Mouse (Mus musculus) MEL (cell line): ENCODE data around the gene Mon1a. TPM values are rescaled to one million over a fixed set of nuclear protein-coding genes. Genes with fewer than 3 reads are reported as not detected.

Source experiments
- DNase-seq: peaks from one replicate; pipeline ENCODE4 v3.0.0; 2011; ENCODE audit warnings: low read depth, low spot score
- H3K27ac ChIP-seq: 2 replicates; pipeline ENCODE4 v1.5.1; 2012; ENCODE audit warnings: low read depth, mild to moderate bottlenecking, control low read depth, low read length, moderate library complexity; ENCODE audit not compliant: control insufficient read depth
- H3K27me3 ChIP-seq, 2 experiments: fragments of 150-350 bp in 1 of 2; sonication (generic) in 1 of 2; 2 replicates each; pipeline ENCODE4 v1.6.1; 2012; ENCODE audit warnings: low read length in 2 of 2, mild to moderate bottlenecking in 2 of 2, improper control_type of control experiment in 1 of 2, moderate library complexity in 1 of 2; ENCODE audit not compliant: insufficient read depth in 2 of 2, control insufficient read depth in 1 of 2
- H3K36me3 ChIP-seq, 2 experiments: 2 replicates each; pipeline ENCODE4 v1.6.1; 2012 to 2014; ENCODE audit warnings: low read length in 2 of 2, improper control_type of control experiment in 1 of 2, inconsistent platforms in 1 of 2, mild to moderate bottlenecking in 1 of 2; ENCODE audit not compliant: insufficient read depth in 2 of 2, control insufficient read depth in 1 of 2
- H3K4me1 ChIP-seq, 2 experiments: fragments of 150-350 bp in 1 of 2; sonication (generic) in 1 of 2; 2 replicates each; pipeline ENCODE4 v1.6.1; 2012; ENCODE audit warnings: low read length in 2 of 2, improper control_type of control experiment in 1 of 2, mild to moderate bottlenecking in 1 of 2; ENCODE audit not compliant: insufficient read depth in 2 of 2, control insufficient read depth in 1 of 2
- H3K4me3 ChIP-seq, 2 experiments: fragments of 150-350 bp in 1 of 2; sonication (generic) in 1 of 2; 2 replicates each; pipeline ENCODE4 v1.5.1; 2012; ENCODE audit warnings: low read depth in 2 of 2, low read length in 2 of 2, mild to moderate bottlenecking in 2 of 2, moderate library complexity in 2 of 2, control low read depth in 1 of 2, improper control_type of control experiment in 1 of 2; ENCODE audit not compliant: control insufficient read depth in 1 of 2, insufficient read depth in 1 of 2
- H3K79me2 ChIP-seq: 2 replicates; pipeline ENCODE4 v1.6.1; 2012; ENCODE audit warnings: mild to moderate bottlenecking, low read length, moderate library complexity; ENCODE audit not compliant: control insufficient read depth, poor library complexity, insufficient read depth
- H3K9ac ChIP-seq: 2 replicates; pipeline ENCODE4 v1.6.1; 2012; ENCODE audit warnings: low read depth, mild to moderate bottlenecking, control low read depth, low read length, moderate library complexity; ENCODE audit not compliant: control insufficient read depth, poor library complexity, severe bottlenecking
- H3K9me3 ChIP-seq: fragments of 150-350 bp; sonication (generic); replicated peaks from 2 replicates; pipeline ENCODE4 v1.6.1; 2012; ENCODE audit warnings: mild to moderate bottlenecking, low read length, improper control_type of control experiment, moderate library complexity; ENCODE audit not compliant: insufficient read depth
- BHLHE40 ChIP-seq: IDR thresholded peaks from 2 replicates; pipeline ENCODE4 v1.6.1; 2012; ENCODE audit warnings: low read depth, mild to moderate bottlenecking, inconsistent platforms, low read length, improper control_type of control experiment, borderline replicate concordance
- CTCF ChIP-seq, 3 experiments: IDR thresholded peaks in 2 of 3; conservative IDR thresholded peaks in 1 of 3; 2 replicates each; pipeline ENCODE4 v1.5.1; 2011 to 2012; ENCODE audit warnings: low read length in 3 of 3, low read depth in 2 of 3, mild to moderate bottlenecking in 2 of 3, improper control_type of control experiment in 1 of 3, inconsistent platforms in 1 of 3, mixed read lengths in 1 of 3, moderate library complexity in 1 of 3; ENCODE audit not compliant: control insufficient read depth in 1 of 3, insufficient read depth in 1 of 3, poor library complexity in 1 of 3, severe bottlenecking in 1 of 3
- ELF1 ChIP-seq: IDR thresholded peaks from 2 replicates; pipeline ENCODE4 v1.6.1; 2014; ENCODE audit warnings: low read depth, mild to moderate bottlenecking, inconsistent platforms, low read length, improper control_type of control experiment, moderate library complexity
- EP300 ChIP-seq, 2 experiments: IDR thresholded peaks; 2 replicates each; pipeline ENCODE4 v1.6.1; 2011; ENCODE audit warnings: improper control_type of control experiment in 2 of 2, low read length in 2 of 2, low read depth in 1 of 2, mild to moderate bottlenecking in 1 of 2
- ETS1 ChIP-seq: IDR thresholded peaks from 2 replicates; pipeline ENCODE4 v1.6.1; 2012; ENCODE audit warnings: low read depth, mild to moderate bottlenecking, inconsistent platforms, low read length, improper control_type of control experiment, moderate library complexity
- GABPA ChIP-seq: IDR thresholded peaks from 2 replicates; pipeline ENCODE4 v1.6.1; 2012; ENCODE audit warnings: low read depth, mild to moderate bottlenecking, inconsistent platforms, low read length, improper control_type of control experiment, moderate library complexity
- HCFC1 ChIP-seq: IDR thresholded peaks from 2 replicates; pipeline ENCODE4 v1.6.1; 2012; ENCODE audit warnings: low read depth, mild to moderate bottlenecking, inconsistent platforms, low read length, improper control_type of control experiment, moderate library complexity
- MAX ChIP-seq: IDR thresholded peaks from 2 replicates; pipeline ENCODE4 v1.6.1; 2011; ENCODE audit warnings: low read length, improper control_type of control experiment
- MAZ ChIP-seq: IDR thresholded peaks from 2 replicates; pipeline ENCODE4 v1.6.1; 2012; ENCODE audit warnings: low read depth, mild to moderate bottlenecking, inconsistent platforms, low read length, improper control_type of control experiment
- MYB ChIP-seq: IDR thresholded peaks from 2 replicates; pipeline ENCODE4 v1.6.1; 2011; ENCODE audit warnings: mild to moderate bottlenecking, low read depth, low read length, improper control_type of control experiment
- MYC ChIP-seq: IDR thresholded peaks from 2 replicates; pipeline ENCODE4 v1.6.1; 2011; ENCODE audit warnings: low read depth, mild to moderate bottlenecking, low read length, improper control_type of control experiment, moderate library complexity
- NELFE ChIP-seq: IDR thresholded peaks from 2 replicates; pipeline ENCODE4 v1.6.1; 2011; ENCODE audit warnings: low read depth, low read length, improper control_type of control experiment
- NRF1 ChIP-seq: IDR thresholded peaks from 2 replicates; pipeline ENCODE4 v1.6.1; 2014; ENCODE audit warnings: low read depth, mild to moderate bottlenecking, inconsistent platforms, low read length, improper control_type of control experiment, moderate library complexity; ENCODE audit not compliant: poor library complexity, insufficient read depth, severe bottlenecking
- POLR2AphosphoS2 ChIP-seq: IDR thresholded peaks from 2 replicates; pipeline ENCODE4 v1.6.1; 2011; ENCODE audit warnings: low read length, improper control_type of control experiment
- POLR2AphosphoS5 ChIP-seq: IDR thresholded peaks from 2 replicates; pipeline ENCODE4 v1.6.1; 2012; ENCODE audit warnings: low read depth, borderline replicate concordance, mild to moderate bottlenecking, inconsistent platforms, low read length, moderate library complexity, mixed read lengths
- RCOR1 ChIP-seq: IDR thresholded peaks from 2 replicates; pipeline ENCODE4 v1.6.1; 2012; ENCODE audit warnings: low read depth, mild to moderate bottlenecking, inconsistent platforms, low read length, improper control_type of control experiment
- TAL1 ChIP-seq: IDR thresholded peaks from 2 replicates; pipeline ENCODE4 v1.6.1; 2012; ENCODE audit warnings: mild to moderate bottlenecking, inconsistent platforms, low read length, moderate library complexity, mixed read lengths
- TCF12 ChIP-seq: IDR thresholded peaks from 2 replicates; pipeline ENCODE4 v1.6.1; 2014; ENCODE audit warnings: low read depth, mild to moderate bottlenecking, inconsistent platforms, low read length, improper control_type of control experiment, moderate library complexity
- USF2 ChIP-seq, 2 experiments: IDR thresholded peaks; 2 replicates each; pipeline ENCODE4 v1.6.1; 2011 to 2012; ENCODE audit warnings: improper control_type of control experiment in 2 of 2, low read length in 2 of 2, borderline replicate concordance in 1 of 2, inconsistent platforms in 1 of 2, low read depth in 1 of 2, mild to moderate bottlenecking in 1 of 2; ENCODE audit not compliant: insufficient read depth in 1 of 2
- ZNF384 ChIP-seq: IDR thresholded peaks from 2 replicates; pipeline ENCODE4 v1.6.1; 2012; ENCODE audit warnings: low read depth, mild to moderate bottlenecking, inconsistent platforms, low read length, improper control_type of control experiment
- polyA plus RNA-seq, 2 experiments: library from polyadenylated mRNA; stranded (reverse) in 1 of 2; unstranded in 1 of 2; fragments of >175 nt in 1 of 2; fragments of >200 nt in 1 of 2; gene quantifications; 2 replicates each; pipeline versions ENCODE4 v1.2.1 to v1.2.4; 2012; ENCODE audit warnings: low replicate concordance in 2 of 2, low read depth in 1 of 2; ENCODE audit not compliant: insufficient read length in 2 of 2, insufficient read depth in 1 of 2, missing spikeins in 1 of 2
- total RNA-seq: library from RNA; depleted of rRNA; stranded (reverse); fragments of 300-350 nt; gene quantifications from 2 replicates; pipeline ENCODE4 v1.2.3, GENCODE M21; 2012

Mon1a gene
- total and polyA plus RNA-seq, 3 experiments = 11.5 to 13.5 TPM; not detected in 1

GRCm38 (mm10) chr9:107900840-107901626 lies 13.1 kb downstream of the Mon1a start:
- Histone ChIP-seq H3K36me3 (no peaks in the 10 kb centered on the region; a peak in 1 of 4 replicates), H3K79me2 (no peaks in the 10 kb centered on the region), H3K27me3 (no peaks in the 10 kb centered on the region), H3K9ac (no peak overlapping the region), H3K4me1 (no peaks in the 10 kb centered on the region; a peak in 1 of 4 replicates), H3K27ac (no peak overlapping the region), H3K4me3 (no peak overlapping the region), H3K9me3 (no peaks in the 10 kb centered on the region)
- no peak for DNase-seq
- TF ChIP-seq CTCF (IDR thresholded peaks at IDR 0.05 in 2 of 3, conservative IDR thresholded peaks at IDR 0.05 in 1 of 3; ENCODE audit: control insufficient read depth in 1 of 3, insufficient read depth in 1 of 3, low read depth in 2 of 3, low read length in 3 of 3, poor library complexity in 1 of 3, severe bottlenecking in 1 of 3) (peak in 2 of 3 experiments; percentile 19 to 36; a peak in 4 of 6 replicates), TAL1 (no peak)

- Histone ChIP-seq H3K79me2 (no peaks in the 10 kb centered on the region), H3K27me3 (no peaks in the 10 kb centered on the region), H3K27ac (no peak overlapping the region), H3K9ac (no peak overlapping the region), H3K4me1 (peaks cover 0 to 5% of the 10 kb centered on the region in 2 experiments; a peak in 2 of 4 replicates), H3K36me3 (peaks cover 0 to 3% of the 10 kb centered on the region in 2 experiments; a peak in 3 of 4 replicates), H3K4me3 (no peak overlapping the region), H3K9me3 (no peaks in the 10 kb centered on the region)
- TF ChIP-seq MYC (no peak), ELF1 (no peak), TCF12 (no peak), MAX (no peak), NRF1 (no peak), POLR2AphosphoS2 (no peak), ETS1 (no peak), RCOR1 (no peak), ZNF384 (no peak), MAZ (no peak), BHLHE40 (no peak), EP300 (IDR thresholded peaks at IDR 0.05; ENCODE audit: low read depth in 1 of 2, low read length in 2 of 2) (no peak), HCFC1 (no peak), USF2 (IDR thresholded peaks at IDR 0.05; ENCODE audit: borderline replicate concordance in 1 of 2, insufficient read depth in 1 of 2, low read depth in 1 of 2, low read length in 2 of 2) (no peak), NELFE (no peak), GABPA (no peak), MYB (no peak), POLR2AphosphoS5 (no peak)
- no peak for DNase-seq
Observed at GRCm38 (mm10) chr9:107901627-107901914, 13.6 kb downstream of the Mon1a start.
